Comparison of ENCODE assay signal across 29 mouse cellular contexts in the genomic region with DNA sequence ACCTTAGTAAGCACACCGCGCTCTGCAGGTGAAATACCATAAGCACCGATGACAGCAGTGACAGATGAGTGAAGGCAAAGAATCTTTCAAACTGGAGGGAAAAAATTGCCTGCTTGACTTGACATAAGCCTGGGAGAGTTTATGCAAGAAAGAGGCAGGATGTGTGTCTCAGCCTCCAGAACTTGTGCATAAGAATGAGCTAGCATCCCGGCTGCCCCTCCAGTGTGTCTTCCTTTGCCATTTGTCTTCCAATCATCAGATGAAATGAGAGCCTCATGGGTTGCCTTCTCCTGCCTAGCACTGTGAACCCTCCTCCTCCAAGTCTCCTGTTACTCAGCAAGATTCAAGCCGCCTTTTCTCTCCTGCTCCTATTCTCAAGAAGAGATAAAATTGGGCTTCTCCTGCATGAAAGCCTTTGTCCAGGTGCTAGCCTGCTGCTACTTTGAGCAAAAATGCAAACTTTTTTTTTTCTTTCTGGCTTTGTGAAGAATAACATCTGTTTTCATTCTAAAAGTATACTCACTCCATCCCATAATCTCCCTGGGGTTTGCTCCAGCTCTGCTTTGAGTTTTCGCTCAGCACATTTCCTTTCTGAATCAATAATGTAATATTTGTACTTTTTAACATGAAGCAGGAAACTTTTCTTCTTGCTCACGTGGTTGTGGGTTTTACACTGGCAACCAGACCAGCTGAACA.
A peak's percentile ranks its signal among the peaks of the same experiment; 100 is the strongest.
DNase-seq lines count a peak whose midpoint lies in the region; ATAC-seq and TF ChIP-seq lines count a peak whose summit lies in the region.
"Had no signal": no experiment of that assay in that cellular context is flagged by ENCODE, and none has a peak within 500 bp of the region (broad histone marks: within the 10 kb centered on the region; RNA-seq: fewer than 3 reads in every experiment).

No protein-coding gene starts in this region.

- H3K4me3 ChIP-seq in gastrocnemius, adult 2 months = no peak overlapping the region
- no peak overlapping the region for H3K4me3 ChIP-seq in limb, embryonic 12.5 days (replicated peaks)
- H3K4me3 ChIP-seq in limb, embryonic 10.5 days = no peak overlapping the region
- H3K4me3 ChIP-seq in embryonic facial prominence, embryonic 13.5 days = no peak overlapping the region
- H3K4me3 ChIP-seq in limb, embryonic 15.5 days = no peak overlapping the region
- H3K4me3 ChIP-seq in midbrain, embryonic 16.5 days (ENCODE audit: low read depth, low read length) = no peak overlapping the region
- H3K4me3 ChIP-seq: heart, embryonic 13.5 days; kidney, embryonic 15.5 days; liver, embryonic 15.5 days; lung, embryonic 15.5 days; megakaryocyte, embryonic 14.5 days; midbrain, embryonic 15.5 days; myocyte had no signal

- H3K4me1 ChIP-seq in limb, embryonic 12.5 days (replicated peaks) = peaks cover 19% of the 10 kb centered on the region
- H3K4me1 ChIP-seq in limb, embryonic 10.5 days = peaks cover 13% of the 10 kb centered on the region
- peaks cover 27% of the 10 kb centered on the region for H3K4me1 ChIP-seq in embryonic facial prominence, embryonic 13.5 days
- peaks cover 11% of the 10 kb centered on the region; the same call in 1 of the 2 replicates for H3K4me1 ChIP-seq in limb, embryonic 15.5 days
- no peaks in the 10 kb centered on the region for H3K4me1 ChIP-seq in midbrain, embryonic 16.5 days (ENCODE audit: control insufficient read depth, insufficient read depth, low read length)
- H3K4me1 ChIP-seq: heart, embryonic 13.5 days; kidney, embryonic 15.5 days; liver, embryonic 15.5 days; lung, embryonic 15.5 days; megakaryocyte, embryonic 14.5 days had no signal

- H3K9ac ChIP-seq in limb, embryonic 12.5 days (replicated peaks) = no peak overlapping the region
- H3K9ac ChIP-seq in embryonic facial prominence, embryonic 13.5 days = no peak overlapping the region
- no peak overlapping the region for H3K9ac ChIP-seq in limb, embryonic 15.5 days
- no peak overlapping the region for H3K9ac ChIP-seq in midbrain, embryonic 16.5 days (ENCODE audit: low read depth, low read length)
- H3K9ac ChIP-seq: heart, embryonic 13.5 days; kidney, embryonic 15.5 days; liver, embryonic 15.5 days; lung, embryonic 15.5 days; midbrain, embryonic 15.5 days had no signal

- no peak for TF ChIP-seq CTCF in gastrocnemius, adult 2 months (IDR thresholded peaks at IDR 0.05)

- no peaks in the 10 kb centered on the region for H3K36me3 ChIP-seq in limb, embryonic 12.5 days
- H3K36me3 ChIP-seq in limb, embryonic 10.5 days = no peaks in the 10 kb centered on the region
- no peaks in the 10 kb centered on the region for H3K36me3 ChIP-seq in embryonic facial prominence, embryonic 13.5 days
- no peaks in the 10 kb centered on the region for H3K36me3 ChIP-seq in limb, embryonic 15.5 days
- no peaks in the 10 kb centered on the region for H3K36me3 ChIP-seq in midbrain, embryonic 16.5 days (ENCODE audit: control insufficient read depth, insufficient read depth, low read length)
- H3K36me3 ChIP-seq: G1E; heart, embryonic 13.5 days; kidney, embryonic 15.5 days; liver, embryonic 15.5 days; lung, embryonic 15.5 days; midbrain, embryonic 15.5 days had no signal

- no peak for DNase-seq in gastrocnemius, adult 2 months
- DNase-seq in gastrocnemius, adult 18-20 months (ENCODE audit: low spot score) = no peak
- no peak for DNase-seq in limb, embryonic 10.5 days (ENCODE audit: low spot score)
- DNase-seq in B cell, adult 2 months = no peak
- DNase-seq: adrenal gland, adult 2 months; cerebellum, adult 2 months; cerebellum, postnatal 25 days; heart, postnatal 14 days; kidney, postnatal 4 days; liver; lung, postnatal 36 days; right cerebral cortex, adult 18-20 months; right cerebral cortex, postnatal 4 days; thymus, adult 18-20 months had no signal

- no peaks in the 10 kb centered on the region for H3K9me3 ChIP-seq in limb, embryonic 12.5 days
- no peaks in the 10 kb centered on the region for H3K9me3 ChIP-seq in limb, embryonic 10.5 days (replicated peaks)
- H3K9me3 ChIP-seq in embryonic facial prominence, embryonic 13.5 days = no peaks in the 10 kb centered on the region
- no peaks in the 10 kb centered on the region for H3K9me3 ChIP-seq in limb, embryonic 15.5 days
- H3K9me3 ChIP-seq in midbrain, embryonic 16.5 days (replicated peaks; ENCODE audit: control insufficient read depth, low read length, poor library complexity, severe bottlenecking) = no peaks in the 10 kb centered on the region
- H3K9me3 ChIP-seq: heart, embryonic 13.5 days; kidney, embryonic 15.5 days; liver, embryonic 15.5 days; lung, embryonic 15.5 days; midbrain, embryonic 15.5 days had no signal

- peaks cover 13% of the 10 kb centered on the region; the same call in 1 of the 2 replicates for H3K27me3 ChIP-seq in limb, embryonic 12.5 days
- peaks cover 47% of the 10 kb centered on the region for H3K27me3 ChIP-seq in limb, embryonic 10.5 days (ENCODE audit: low read depth, poor library complexity, severe bottlenecking)
- H3K27me3 ChIP-seq in embryonic facial prominence, embryonic 13.5 days = peaks cover 13% of the 10 kb centered on the region; the same call in 1 of the 2 replicates
- no peaks in the 10 kb centered on the region for H3K27me3 ChIP-seq in limb, embryonic 15.5 days
- no peaks in the 10 kb centered on the region for H3K27me3 ChIP-seq in midbrain, embryonic 16.5 days (ENCODE audit: control insufficient read depth, insufficient read depth, low read depth, low read length)
- H3K27me3 ChIP-seq: CH12.LX; heart, embryonic 13.5 days; liver, embryonic 15.5 days; lung, embryonic 15.5 days; megakaryocyte, embryonic 14.5 days; midbrain, embryonic 15.5 days had no signal

- intact Hi-C loops in gastrocnemius, adult 2 months (cut with DNase I) = no loop called here

- no peak for ATAC-seq in limb, embryonic 12.5 days (ENCODE audit: insufficient number of reproducible peaks, insufficient read depth, low FRiP score, low TSS enrichment, low read depth)
- no peak for ATAC-seq in embryonic facial prominence, embryonic 13.5 days (ENCODE audit: insufficient number of reproducible peaks, insufficient read depth, low FRiP score, low TSS enrichment, low read depth)
- ATAC-seq in limb, embryonic 15.5 days (ENCODE audit: insufficient number of reproducible peaks, low FRiP score, low TSS enrichment, low read depth) = no peak
- ATAC-seq in midbrain, embryonic 16.5 days = no peak
- ATAC-seq: forebrain, embryonic 14.5 days; intestine, postnatal 0 days; midbrain, embryonic 15.5 days had no signal

- H3K27ac ChIP-seq in gastrocnemius, adult 2 months = peak overlapping the region; percentile 16; the same call in 1 of the 2 replicates
- H3K27ac ChIP-seq in limb, embryonic 12.5 days = peak overlapping the region; percentile 64; the same call in 1 of the 2 replicates
- no peak overlapping the region for H3K27ac ChIP-seq in limb, embryonic 10.5 days
- H3K27ac ChIP-seq in embryonic facial prominence, embryonic 13.5 days = peak overlapping the region; percentile 75
- peak overlapping the region; percentile 65 for H3K27ac ChIP-seq in limb, embryonic 15.5 days
- H3K27ac ChIP-seq in midbrain, embryonic 16.5 days (ENCODE audit: low read length) = no peak overlapping the region
- H3K27ac ChIP-seq: heart, embryonic 13.5 days; kidney, embryonic 15.5 days; liver, embryonic 15.5 days; lung, embryonic 15.5 days; midbrain, embryonic 15.5 days had no signal

- H3K4me2 ChIP-seq in limb, embryonic 12.5 days = no peak overlapping the region
- peak overlapping the region; percentile 9; the same call in 1 of the 2 replicates for H3K4me2 ChIP-seq in embryonic facial prominence, embryonic 13.5 days
- no peak overlapping the region for H3K4me2 ChIP-seq in limb, embryonic 15.5 days
- H3K4me2 ChIP-seq in midbrain, embryonic 16.5 days (ENCODE audit: low read length) = no peak overlapping the region
- H3K4me2 ChIP-seq: heart, embryonic 13.5 days; kidney, embryonic 15.5 days; liver, embryonic 15.5 days; lung, embryonic 15.5 days; midbrain, embryonic 15.5 days had no signal

- WGBS in limb, embryonic 12.5 days = 53% methylated on average over 7 of the region's 7 CpGs
- WGBS in limb, embryonic 10.5 days = 74% methylated on average over 7 of the region's 7 CpGs
- WGBS in embryonic facial prominence, embryonic 13.5 days = 23% methylated on average over 7 of the region's 7 CpGs
- WGBS in limb, embryonic 15.5 days = 36% methylated on average over 7 of the region's 7 CpGs
- WGBS in midbrain, embryonic 16.5 days = 62% methylated on average over 7 of the region's 7 CpGs

Comparison
In these comparisons a context has a peak if more than half of its experiments do, and no peak if none do; other contexts are left out.
1. H3K27ac ChIP-seq: peak in gastrocnemius, adult 2 months (single experiment), limb, embryonic 12.5 days (single experiment), embryonic facial prominence, embryonic 13.5 days (single experiment) and limb, embryonic 15.5 days (single experiment); none in limb, embryonic 10.5 days (single experiment) and midbrain, embryonic 16.5 days (single experiment).